Mouse (Mus musculus): ENCODE data around the gene 4933427I04Rik. TPM values are rescaled to one million over a fixed set of nuclear protein-coding genes. Genes with fewer than 3 reads are reported as not detected.

The 4933427I04Rik gene
- polyA plus RNA-seq, 1 experiment from 2014 or later, result 0.05 TPM

Other genes starting within 250 kb of the 4933427I04Rik start
- gene Macf1, start 175.3 kb upstream of the 4933427I04Rik start, polyA plus RNA-seq (2015; fragmentation: Nextera tagmentation; extraction: Ambion mirVana), result 34.1 and 35.3 TPM in 2 replicates
- 288 and 291 TPM in 2 replicates for gene Ndufs5, start 141.5 kb upstream of the 4933427I04Rik start, polyA plus RNA-seq (2015; fragmentation: Nextera tagmentation; extraction: Ambion mirVana)
- gene Akirin1, start 109.3 kb upstream of the 4933427I04Rik start, polyA plus RNA-seq (2015; fragmentation: Nextera tagmentation; extraction: Ambion mirVana), result 36.5 and 37.2 TPM in 2 replicates
- gene Rhbdl2, start 71.8 kb upstream of the 4933427I04Rik start, polyA plus RNA-seq (2015; fragmentation: Nextera tagmentation; extraction: Ambion mirVana), result 9.7 and 10.6 TPM in 2 replicates
- 77.0 and 88.2 TPM in 2 replicates for gene Mycbp, start 45.2 kb downstream of the 4933427I04Rik start, polyA plus RNA-seq (2015; fragmentation: Nextera tagmentation; extraction: Ambion mirVana)
- gene Rragc, start 57.8 kb downstream of the 4933427I04Rik start, polyA plus RNA-seq (2015; fragmentation: Nextera tagmentation; extraction: Ambion mirVana), result 43.4 and 45.7 TPM in 2 replicates
- gene 4930535I16Rik, start 58.3 kb downstream of the 4933427I04Rik start, polyA plus RNA-seq (2015; fragmentation: Nextera tagmentation; extraction: Ambion mirVana), result not detected in 2 replicates

Measured in stomach, embryonic 16.5 days (tissue).